Mouse (Mus musculus): ENCODE results near the gene Mapkapk2. TPM values are rescaled to one million over a fixed set of nuclear protein-coding genes. Genes with fewer than 3 reads are reported as not detected.
A peak's percentile ranks its signal among the peaks of the same experiment; 100 is the strongest.

Gene Mapkapk2
- polyA plus RNA-seq, 1 experiment from 2014 or later: 44.7 TPM

DNA sequence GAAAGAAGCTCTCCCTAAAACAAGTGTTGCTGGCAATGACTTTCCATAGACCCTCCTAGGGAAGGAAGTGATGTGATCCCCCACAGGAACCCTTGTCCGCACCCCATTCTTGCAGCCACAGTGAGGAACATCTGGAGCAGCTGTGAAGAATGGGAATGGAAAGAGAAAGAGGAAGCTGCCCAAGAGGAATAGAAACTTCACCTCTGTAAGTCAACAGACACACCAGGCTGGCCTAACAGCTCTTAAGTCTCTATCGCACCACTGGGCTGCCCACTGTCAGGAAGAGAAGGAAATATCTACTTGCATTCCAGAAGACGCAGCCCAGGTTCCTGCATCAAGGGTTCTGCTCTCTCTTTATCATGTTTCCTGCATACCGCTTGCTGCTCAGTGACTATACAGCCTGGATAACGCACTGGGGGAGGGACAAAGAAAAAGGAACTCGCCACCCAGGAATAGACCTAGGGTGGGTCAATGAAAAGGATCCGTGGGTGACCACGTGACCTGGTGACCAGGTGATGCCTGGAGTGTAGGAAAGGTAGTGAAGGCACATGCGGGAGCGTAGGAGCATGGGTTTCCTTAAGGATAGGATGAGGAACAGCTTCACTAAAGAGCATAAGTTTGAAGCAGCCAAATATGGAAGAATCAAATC is 6.3 kb upstream of the Mapkapk2 start:
- no peaks in the 10 kb centered on the region for H3K27me3 ChIP-seq (ENCODE audit: control insufficient read depth, insufficient read depth, low read length)
- no peaks in the 10 kb centered on the region for H3K36me3 ChIP-seq (replicated peaks; ENCODE audit: control insufficient read depth, insufficient read depth, low read depth, low read length)
- H3K4me3 ChIP-seq (ENCODE audit: low read depth, low read length): no peak overlapping the region
- 81% methylated on average over 10 of the region's 10 CpGs for WGBS
- no peak for DNase-seq (ENCODE audit: low spot score)
- no peak overlapping the region for H3K9ac ChIP-seq (replicated peaks; ENCODE audit: low read length)
- no peaks in the 10 kb centered on the region for H3K9me3 ChIP-seq (replicated peaks; ENCODE audit: control insufficient read depth, low read length)
- no peaks in the 10 kb centered on the region for H3K4me1 ChIP-seq (ENCODE audit: control insufficient read depth, insufficient read depth, low read length)
- no peak for ATAC-seq (replicated peaks; ENCODE audit: insufficient number of reproducible peaks, low FRiP score, low TSS enrichment, low read depth)
- H3K27ac ChIP-seq (replicated peaks; ENCODE audit: low read depth, low read length): no peak overlapping the region
- H3K4me2 ChIP-seq (ENCODE audit: low read depth, low read length): no peak overlapping the region

DNA sequence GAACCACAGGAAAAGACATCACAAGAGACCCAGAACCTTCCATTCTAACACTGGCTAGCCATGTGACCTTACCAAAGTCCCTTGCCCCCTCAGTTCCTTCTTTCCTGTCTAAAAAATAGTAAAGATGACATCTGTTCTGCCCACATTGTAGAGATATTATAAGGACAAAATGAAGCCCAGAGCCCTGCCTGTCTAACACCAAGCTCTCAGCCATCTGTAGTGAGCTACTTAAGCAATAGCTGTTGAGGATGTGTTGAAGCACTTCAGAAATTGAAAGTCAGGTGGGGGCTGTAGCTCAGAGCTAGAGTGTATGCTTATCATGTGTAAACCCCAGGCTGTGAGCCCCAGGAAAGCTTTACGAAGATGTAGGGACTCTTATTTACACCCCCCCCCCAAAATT is 3.2 kb upstream of the Mapkapk2 start:
- Histone ChIP-seq H3K9ac (replicated peaks; ENCODE audit: low read length) (no peak overlapping the region), H3K27me3 (ENCODE audit: control insufficient read depth, insufficient read depth, low read length) (no peaks in the 10 kb centered on the region), H3K4me2 (ENCODE audit: low read depth, low read length) (no peak overlapping the region), H3K4me3 (ENCODE audit: low read depth, low read length) (no peak overlapping the region), H3K4me1 (ENCODE audit: control insufficient read depth, insufficient read depth, low read length) (peaks cover 2% of the 10 kb centered on the region; the same call in 1 of the 2 replicates), H3K36me3 (replicated peaks; ENCODE audit: control insufficient read depth, insufficient read depth, low read depth, low read length) (no peaks in the 10 kb centered on the region), H3K9me3 (replicated peaks; ENCODE audit: control insufficient read depth, low read length) (no peaks in the 10 kb centered on the region), H3K27ac (replicated peaks; ENCODE audit: low read depth, low read length) (no peak overlapping the region)
- ATAC-seq (replicated peaks; ENCODE audit: insufficient number of reproducible peaks, low FRiP score, low TSS enrichment, low read depth): no peak
- DNase-seq (ENCODE audit: low spot score): no peak
- 88% methylated on average over 1 of the region's 1 CpGs for WGBS

- H3K4me3 ChIP-seq (ENCODE audit: low read depth, low read length): peak overlapping the region; percentile 95
- WGBS: under 1% methylated on average over 75 of the region's 98 CpGs
Measured at GRCm38 (mm10) chr1:131096803-131097699, 575 bp downstream of the Mapkapk2 start.

GRCm38 (mm10) chr1:131096132-131096695 is 1.4 kb downstream of the Mapkapk2 start:
- DNase-seq (ENCODE audit: low spot score) (peak; percentile 33), ATAC-seq (replicated peaks; ENCODE audit: insufficient number of reproducible peaks, low FRiP score, low TSS enrichment, low read depth) (no peak)
- no peaks in the 10 kb centered on the region for H3K36me3 ChIP-seq (replicated peaks; ENCODE audit: control insufficient read depth, insufficient read depth, low read depth, low read length)
- no peaks in the 10 kb centered on the region for H3K27me3 ChIP-seq (ENCODE audit: control insufficient read depth, insufficient read depth, low read length)
- peak overlapping the region; percentile 82 for H3K4me2 ChIP-seq (ENCODE audit: low read depth, low read length)
- 26% methylated on average over 9 of the region's 9 CpGs for WGBS
- H3K9ac ChIP-seq (replicated peaks; ENCODE audit: low read length): peak overlapping the region; percentile 92
- H3K4me3 ChIP-seq (ENCODE audit: low read depth, low read length): peak overlapping the region; percentile 95
- H3K9me3 ChIP-seq (replicated peaks; ENCODE audit: control insufficient read depth, low read length): no peaks in the 10 kb centered on the region
- peaks cover 2% of the 10 kb centered on the region; the same call in 1 of the 2 replicates for H3K4me1 ChIP-seq (ENCODE audit: control insufficient read depth, insufficient read depth, low read length)
- H3K27ac ChIP-seq (replicated peaks; ENCODE audit: low read depth, low read length): no peak overlapping the region; the same call in 1 of the 2 replicates

More at GRCm38 (mm10) chr1:131096803-131097699, 575 bp downstream of the Mapkapk2 start:
- peak overlapping the region; percentile 82 for H3K4me2 ChIP-seq (ENCODE audit: low read depth, low read length)
- H3K9me3 ChIP-seq (replicated peaks; ENCODE audit: control insufficient read depth, low read length): no peaks in the 10 kb centered on the region
- H3K9ac ChIP-seq (replicated peaks; ENCODE audit: low read length): peak overlapping the region; percentile 92
- H3K36me3 ChIP-seq (replicated peaks; ENCODE audit: control insufficient read depth, insufficient read depth, low read depth, low read length): no peaks in the 10 kb centered on the region
- DNase-seq (ENCODE audit: low spot score) (peak; percentile 77), ATAC-seq (replicated peaks; ENCODE audit: insufficient number of reproducible peaks, low FRiP score, low TSS enrichment, low read depth) (peak; percentile 67)
- H3K27ac ChIP-seq (replicated peaks; ENCODE audit: low read depth, low read length): peak overlapping the region; percentile 75
- no peaks in the 10 kb centered on the region for H3K27me3 ChIP-seq (ENCODE audit: control insufficient read depth, insufficient read depth, low read length)
- peaks cover 2% of the 10 kb centered on the region; the same call in 1 of the 2 replicates for H3K4me1 ChIP-seq (ENCODE audit: control insufficient read depth, insufficient read depth, low read length)

- Histone ChIP-seq H3K4me2 (ENCODE audit: low read depth, low read length) (peak overlapping the region; percentile 82), H3K9me3 (replicated peaks; ENCODE audit: control insufficient read depth, low read length) (no peaks in the 10 kb centered on the region), H3K36me3 (replicated peaks; ENCODE audit: control insufficient read depth, insufficient read depth, low read depth, low read length) (no peaks in the 10 kb centered on the region), H3K9ac (replicated peaks; ENCODE audit: low read length) (0 out of 2 replicates have a peak overlapping the region, but pooled peaks have one; percentile 22), H3K27me3 (ENCODE audit: control insufficient read depth, insufficient read depth, low read length) (no peaks in the 10 kb centered on the region), H3K4me3 (ENCODE audit: low read depth, low read length) (peak overlapping the region; percentile 95), H3K4me1 (ENCODE audit: control insufficient read depth, insufficient read depth, low read length) (peaks cover 2% of the 10 kb centered on the region; the same call in 1 of the 2 replicates), H3K27ac (replicated peaks; ENCODE audit: low read depth, low read length) (no peak overlapping the region)
- ATAC-seq (replicated peaks; ENCODE audit: insufficient number of reproducible peaks, low FRiP score, low TSS enrichment, low read depth): no peak
- WGBS: 38% methylated on average over 8 of the region's 8 CpGs
- DNase-seq (ENCODE audit: low spot score): peak; percentile 45
Measured at GRCm38 (mm10) chr1:131095574-131095973, 2.1 kb downstream of the Mapkapk2 start.

DNA sequence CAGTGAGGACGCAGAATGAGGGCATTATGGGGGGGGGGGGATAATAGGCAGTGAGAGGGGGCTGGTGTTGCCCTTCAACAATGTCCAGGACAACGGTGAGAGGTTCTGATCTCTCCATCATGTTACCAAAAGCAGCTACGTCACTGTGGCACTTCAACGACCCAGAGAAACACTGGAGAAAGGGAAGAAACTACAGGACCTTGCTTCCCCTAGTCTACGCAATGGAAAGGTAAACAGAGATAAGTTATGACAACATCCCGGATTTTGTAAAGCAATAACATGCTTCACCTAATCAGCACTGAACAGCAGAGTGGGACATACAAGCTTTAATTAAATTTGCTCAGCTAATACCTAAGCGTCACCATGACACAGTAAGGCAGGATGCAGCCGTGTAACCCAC is 3.7 kb downstream of the Mapkapk2 start:
- H3K36me3 ChIP-seq (replicated peaks; ENCODE audit: control insufficient read depth, insufficient read depth, low read depth, low read length): no peaks in the 10 kb centered on the region
- no peaks in the 10 kb centered on the region for H3K9me3 ChIP-seq (replicated peaks; ENCODE audit: control insufficient read depth, low read length)
- WGBS: 90% methylated on average over 8 of the region's 8 CpGs
- no peak overlapping the region for H3K4me3 ChIP-seq (ENCODE audit: low read depth, low read length)
- H3K4me1 ChIP-seq (ENCODE audit: control insufficient read depth, insufficient read depth, low read length): peaks cover 2% of the 10 kb centered on the region; the same call in 1 of the 2 replicates
- no peak overlapping the region for H3K4me2 ChIP-seq (ENCODE audit: low read depth, low read length)
- no peaks in the 10 kb centered on the region for H3K27me3 ChIP-seq (ENCODE audit: control insufficient read depth, insufficient read depth, low read length)
- no peak overlapping the region for H3K9ac ChIP-seq (replicated peaks; ENCODE audit: low read length)
- no peak overlapping the region for H3K27ac ChIP-seq (replicated peaks; ENCODE audit: low read depth, low read length)
- ATAC-seq (replicated peaks; ENCODE audit: insufficient number of reproducible peaks, low FRiP score, low TSS enrichment, low read depth) (no peak), DNase-seq (ENCODE audit: low spot score) (no peak)

DNA sequence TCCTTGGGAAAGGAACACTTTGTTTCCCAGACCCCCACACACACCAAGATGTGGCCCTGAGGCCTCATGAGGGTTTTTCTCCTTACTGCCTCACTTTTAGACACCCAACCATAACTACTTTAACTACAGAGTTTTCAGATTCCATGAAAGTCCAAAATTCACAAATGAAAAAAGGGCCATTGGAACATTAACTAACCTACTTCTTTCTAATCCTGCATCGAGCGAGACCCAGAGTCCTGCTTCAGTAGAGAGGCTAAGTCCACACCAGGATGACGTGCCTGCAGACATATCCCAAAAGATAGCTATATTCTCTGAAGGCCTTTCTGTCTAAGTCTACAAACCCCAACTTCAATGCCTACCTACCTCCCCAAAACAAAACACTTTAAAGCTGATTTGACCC is 4.8 kb downstream of the Mapkapk2 start:
- Histone ChIP-seq H3K4me2 (ENCODE audit: low read depth, low read length) (no peak overlapping the region), H3K4me1 (ENCODE audit: control insufficient read depth, insufficient read depth, low read length) (peaks cover 2% of the 10 kb centered on the region; the same call in 1 of the 2 replicates)
- WGBS: 95% methylated on average over 3 of the region's 3 CpGs

More for the DNA sequence above, 4.8 kb downstream of the Mapkapk2 start:
- Histone ChIP-seq H3K36me3 (replicated peaks; ENCODE audit: control insufficient read depth, insufficient read depth, low read depth, low read length) (no peaks in the 10 kb centered on the region), H3K4me3 (ENCODE audit: low read depth, low read length) (no peak overlapping the region), H3K27ac (replicated peaks; ENCODE audit: low read depth, low read length) (no peak overlapping the region), H3K27me3 (ENCODE audit: control insufficient read depth, insufficient read depth, low read length) (no peaks in the 10 kb centered on the region), H3K9me3 (replicated peaks; ENCODE audit: control insufficient read depth, low read length) (no peaks in the 10 kb centered on the region), H3K9ac (replicated peaks; ENCODE audit: low read length) (no peak overlapping the region)
- ATAC-seq (replicated peaks; ENCODE audit: insufficient number of reproducible peaks, low FRiP score, low TSS enrichment, low read depth) (no peak), DNase-seq (ENCODE audit: low spot score) (no peak)
